Mouse (Mus musculus) small intestine, adult 2 months (tissue): ENCODE data around the gene Gabpb1. TPM values are rescaled to one million over a fixed set of nuclear protein-coding genes. Genes with fewer than 3 reads are reported as not detected.

Source experiments
- H3K27ac ChIP-seq: fragments of 200-500 bp; 2 replicates; pipeline ENCODE4 v1.5.1; 2012; ENCODE audit warnings: low read depth, low read length, control low read depth, inconsistent platforms; ENCODE audit not compliant: insufficient read depth
- H3K27me3 ChIP-seq: fragments of 200-500 bp; 2 replicates; pipeline ENCODE4 v1.6.1; 2012; ENCODE audit warnings: mild to moderate bottlenecking, moderate library complexity, low read length, inconsistent platforms; ENCODE audit not compliant: control insufficient read depth, insufficient read depth
- H3K36me3 ChIP-seq: fragments of 200-500 bp; 2 replicates; pipeline ENCODE4 v1.6.1; 2012; ENCODE audit warnings: mild to moderate bottlenecking, low read length, control low read depth, inconsistent platforms; ENCODE audit not compliant: control insufficient read depth, insufficient read depth
- H3K4me1 ChIP-seq: fragments of 200-500 bp; 2 replicates; pipeline ENCODE4 v1.6.1; 2012; ENCODE audit warnings: low read length, inconsistent platforms, mixed read lengths; ENCODE audit not compliant: control insufficient read depth, insufficient read depth, insufficient read length
- H3K4me3 ChIP-seq: fragments of 200-500 bp; 2 replicates; pipeline ENCODE4 v1.5.1; 2012; ENCODE audit warnings: low read depth, mild to moderate bottlenecking, control low read depth, inconsistent platforms, low read length, moderate library complexity
- CTCF ChIP-seq: fragments of 200-500 bp; IDR thresholded peaks from 2 replicates; pipeline ENCODE4 v1.5.1; 2012; ENCODE audit warnings: low read depth, mild to moderate bottlenecking, control low read depth, inconsistent platforms, low read length, moderate library complexity, mixed read lengths; ENCODE audit not compliant: insufficient replicate concordance, insufficient read length; ENCODE audit errors: extremely low read depth
- POLR2A ChIP-seq: fragments of 200-500 bp; IDR thresholded peaks from 2 replicates; pipeline ENCODE4 v1.6.1; 2012; ENCODE audit warnings: low read depth, mild to moderate bottlenecking, control low read depth, inconsistent platforms, low read length, moderate library complexity
- WGBS: fragments of 180-500 bp; shearing (Covaris S2); methylation state at CpG from one replicate; pipeline ENCODE4 v1.1.7; 2018; 5-methylcytosine and 5-hydroxymethylcytosine counted together
- polyA plus RNA-seq: library from polyadenylated mRNA; depleted of rRNA; stranded (reverse); fragments of >200 nt; gene quantifications from 2 replicates; pipeline ENCODE4 v1.2.3, GENCODE M21; 2012

The Gabpb1 gene
- polyA plus RNA-seq, 1 experiment: 5.0 TPM

GRCm38 (mm10) chr2:126668621-126669252 is 7.4 kb downstream of the Gabpb1 start:
- Histone ChIP-seq H3K4me1 (peaks cover 10% of the 10 kb centered on the region; the same call in 1 of the 2 replicates), H3K27me3 (no peaks in the 10 kb centered on the region), H3K27ac (peak overlapping the region; percentile 98), H3K36me3 (peaks cover 2% of the 10 kb centered on the region), H3K4me3 (peak overlapping the region; percentile 9; the same call in 1 of the 2 replicates)
- WGBS: 32% methylated on average over 5 of the region's 5 CpGs
- TF ChIP-seq CTCF (no peak), POLR2A (no peak)

- no peak overlapping the region for H3K27ac ChIP-seq
- no peak for TF ChIP-seq CTCF
- no peak for TF ChIP-seq POLR2A
- H3K4me3 ChIP-seq: no peak overlapping the region
- peaks cover 2% of the 10 kb centered on the region for H3K36me3 ChIP-seq
- peaks cover 10% of the 10 kb centered on the region; the same call in 1 of the 2 replicates for H3K4me1 ChIP-seq
- H3K27me3 ChIP-seq: no peaks in the 10 kb centered on the region
- 70% methylated on average over 3 of the region's 3 CpGs for WGBS
Observed at GRCm38 (mm10) chr2:126665984-126666383, 10.2 kb downstream of the Gabpb1 start.

GRCm38 (mm10) chr2:126663481-126663880 is 12.7 kb downstream of the Gabpb1 start:
- TF ChIP-seq POLR2A: no peak
- no peak for TF ChIP-seq CTCF
- 32% methylated on average over 4 of the region's 4 CpGs for WGBS

GRCm38 (mm10) chr2:126652929-126653328 is 23.2 kb downstream of the Gabpb1 start:
- H3K4me1 ChIP-seq: no peaks in the 10 kb centered on the region
- H3K27ac ChIP-seq: no peak overlapping the region
- H3K36me3 ChIP-seq: peaks cover 31% of the 10 kb centered on the region
- no peaks in the 10 kb centered on the region for H3K27me3 ChIP-seq
- no peak for TF ChIP-seq CTCF
- TF ChIP-seq POLR2A: no peak
- 79% methylated on average over 4 of the region's 4 CpGs for WGBS
- H3K4me3 ChIP-seq: no peak overlapping the region

More at GRCm38 (mm10) chr2:126663481-126663880, 12.7 kb downstream of the Gabpb1 start:
- peaks cover 2% of the 10 kb centered on the region for H3K36me3 ChIP-seq
- H3K27ac ChIP-seq: no peak overlapping the region
- peaks cover 6% of the 10 kb centered on the region; the same call in 1 of the 2 replicates for H3K4me1 ChIP-seq
- H3K27me3 ChIP-seq: no peaks in the 10 kb centered on the region
- H3K4me3 ChIP-seq: no peak overlapping the region

GRCm38 (mm10) chr2:126647762-126648161 is 28.4 kb downstream of the Gabpb1 start:
- Histone ChIP-seq H3K27me3 (no peaks in the 10 kb centered on the region), H3K36me3 (peaks cover 30% of the 10 kb centered on the region), H3K4me3 (no peak overlapping the region), H3K27ac (no peak overlapping the region), H3K4me1 (no peaks in the 10 kb centered on the region)
- TF ChIP-seq CTCF (no peak), POLR2A (no peak)
- WGBS: 79% methylated on average over 3 of the region's 3 CpGs

- Histone ChIP-seq H3K4me3 (no peak overlapping the region), H3K27ac (no peak overlapping the region), H3K27me3 (no peaks in the 10 kb centered on the region), H3K36me3 (peaks cover 24% of the 10 kb centered on the region), H3K4me1 (no peaks in the 10 kb centered on the region)
- no peak for TF ChIP-seq POLR2A
- no peak for TF ChIP-seq CTCF
- 94% methylated on average over 5 of the region's 5 CpGs for WGBS
Observed at GRCm38 (mm10) chr2:126646461-126646860, 29.7 kb downstream of the Gabpb1 start.

GRCm38 (mm10) chr2:126644768-126645167 is 31.4 kb downstream of the Gabpb1 start:
- Histone ChIP-seq H3K27ac (no peak overlapping the region), H3K4me3 (no peak overlapping the region), H3K4me1 (no peaks in the 10 kb centered on the region), H3K36me3 (peaks cover 22% of the 10 kb centered on the region), H3K27me3 (no peaks in the 10 kb centered on the region)
- WGBS: 75% methylated on average over 1 of the region's 1 CpGs
- no peak for TF ChIP-seq POLR2A
